9 mouse cellular contexts compared by ENCODE assay signal in the genomic region with DNA sequence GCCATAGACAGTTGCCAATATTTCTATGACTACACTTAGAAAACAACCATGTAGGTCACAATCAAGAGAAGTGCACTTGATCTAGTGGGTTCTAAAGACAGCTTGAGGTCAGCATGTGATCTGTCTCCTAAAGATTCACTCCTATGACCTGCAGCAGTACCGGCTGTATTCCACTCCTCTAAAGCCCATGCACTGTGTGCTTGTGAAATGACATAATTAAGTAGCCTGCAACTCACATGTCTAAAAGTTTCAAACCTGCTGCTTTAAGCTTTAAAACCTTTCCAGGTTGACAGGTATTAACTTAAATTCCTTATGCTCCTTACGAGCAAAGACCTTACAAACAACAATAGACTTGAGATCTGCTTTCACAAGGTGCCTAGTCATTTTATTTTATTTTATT. TPM values are rescaled to one million over a fixed set of nuclear protein-coding genes. Genes with fewer than 3 reads are reported as not detected.
DNase-seq lines count a peak whose midpoint lies in the region; ATAC-seq and TF ChIP-seq lines count a peak whose summit lies in the region.
"Had no signal": no experiment of that assay in that cellular context is flagged by ENCODE, and none has a peak within 500 bp of the region (broad histone marks: within the 10 kb centered on the region; RNA-seq: fewer than 3 reads in every experiment).

No protein-coding gene starts in this region.

- H3K9me3 ChIP-seq in lung, postnatal 0 days (ENCODE audit: low read length): no peaks in the 10 kb centered on the region
- no peaks in the 10 kb centered on the region for H3K9me3 ChIP-seq in limb, embryonic 15.5 days
- no peaks in the 10 kb centered on the region for H3K9me3 ChIP-seq in stomach, postnatal 0 days (ENCODE audit: control insufficient read depth, low read length)

- no peak for TF ChIP-seq POLR2A in cerebellum, adult 2 months (IDR thresholded peaks at IDR 0.05; ENCODE audit: borderline replicate concordance, insufficient read depth, low read length)

- no peak for TF ChIP-seq CTCF in cerebellum, adult 2 months (IDR thresholded peaks at IDR 0.05; ENCODE audit: borderline replicate concordance, insufficient read depth, low read depth, low read length)
- no peak for TF ChIP-seq CTCF in lung, postnatal 0 days (IDR thresholded peaks at IDR 0.05)
- TF ChIP-seq CTCF in stomach, postnatal 0 days (IDR thresholded peaks at IDR 0.05; ENCODE audit: low read depth): no peak

- H3K9ac ChIP-seq in lung, postnatal 0 days (replicated peaks; ENCODE audit: low read depth): no peak overlapping the region
- no peak overlapping the region for H3K9ac ChIP-seq in limb, embryonic 15.5 days
- H3K9ac ChIP-seq in stomach, postnatal 0 days (ENCODE audit: low read length): no peak overlapping the region

- peak in 1 of 2 experiments; percentile 21 for DNase-seq in cerebellum, adult 2 months
- DNase-seq in cerebellum, postnatal 4 days (ENCODE audit: low spot score in 2 of 2): no peak
- DNase-seq in lung, postnatal 0 days (ENCODE audit: low spot score): peak; percentile 5
- no peak for DNase-seq in lung, postnatal 4 days
- DNase-seq in stomach, postnatal 0 days (ENCODE audit: low spot score): no peak
- DNase-seq in cerebellum, adult 8-10 months: no peak
- DNase-seq in cerebellum, postnatal 36 days: no peak
- DNase-seq: adrenal gland, postnatal 10 days had no signal

- H3K4me3 ChIP-seq in cerebellum, adult 2 months (replicated peaks; ENCODE audit: insufficient read depth, low read depth, low read length): peak overlapping the region; percentile 68
- H3K4me3 ChIP-seq in lung, postnatal 0 days (ENCODE audit: low read depth, low read length): peak overlapping the region; percentile 68; the same call in 1 of the 2 replicates
- H3K4me3 ChIP-seq in limb, embryonic 15.5 days: no peak overlapping the region
- H3K4me3 ChIP-seq in stomach, postnatal 0 days (ENCODE audit: low read depth, low read length): peak overlapping the region; percentile 71; the same call in 1 of the 2 replicates

- 45% methylated on average over 2 of the region's 2 CpGs for WGBS in cerebellum, adult 2 months
- 49% methylated on average over 2 of the region's 2 CpGs for WGBS in lung, postnatal 0 days
- WGBS in limb, embryonic 15.5 days: 54% methylated on average over 2 of the region's 2 CpGs
- 43% methylated on average over 2 of the region's 2 CpGs for WGBS in stomach, postnatal 0 days

- no peaks in the 10 kb centered on the region for H3K36me3 ChIP-seq in lung, postnatal 0 days (ENCODE audit: insufficient read depth, low read length)
- no peaks in the 10 kb centered on the region for H3K36me3 ChIP-seq in limb, embryonic 15.5 days
- no peaks in the 10 kb centered on the region for H3K36me3 ChIP-seq in stomach, postnatal 0 days (ENCODE audit: control insufficient read depth, insufficient read depth, low read length)

- H3K27me3 ChIP-seq in cerebellum, adult 2 months (ENCODE audit: control insufficient read depth, insufficient read depth, low read length): no peaks in the 10 kb centered on the region
- no peaks in the 10 kb centered on the region for H3K27me3 ChIP-seq in lung, postnatal 0 days (replicated peaks; ENCODE audit: insufficient read depth, low read length)
- H3K27me3 ChIP-seq in limb, embryonic 15.5 days: no peaks in the 10 kb centered on the region
- H3K27me3 ChIP-seq in stomach, postnatal 0 days (ENCODE audit: control insufficient read depth, insufficient read depth, low read length): no peaks in the 10 kb centered on the region

- H3K4me2 ChIP-seq in lung, postnatal 0 days (replicated peaks; ENCODE audit: low read depth, low read length): peak overlapping the region; percentile 65; the same call in 1 of the 2 replicates
- H3K4me2 ChIP-seq in limb, embryonic 15.5 days: 0 out of 2 replicates have a peak overlapping the region, but pooled peaks have one; percentile 69
- peak overlapping the region; percentile 64; the same call in 1 of the 2 replicates for H3K4me2 ChIP-seq in stomach, postnatal 0 days (replicated peaks; ENCODE audit: low read depth)

- ATAC-seq in lung, postnatal 0 days: no peak
- no peak for ATAC-seq in limb, embryonic 15.5 days (ENCODE audit: insufficient number of reproducible peaks, low FRiP score, low TSS enrichment, low read depth)
- ATAC-seq in stomach, postnatal 0 days (ENCODE audit: low FRiP score, low TSS enrichment): no peak

- no peak overlapping the region for H3K27ac ChIP-seq in cerebellum, adult 2 months (ENCODE audit: insufficient read depth, low read length)
- no peak overlapping the region for H3K27ac ChIP-seq in lung, postnatal 0 days (ENCODE audit: low read length)
- H3K27ac ChIP-seq in limb, embryonic 15.5 days: no peak overlapping the region
- H3K27ac ChIP-seq in stomach, postnatal 0 days (replicated peaks): no peak overlapping the region

- peaks cover 7% of the 10 kb centered on the region; the same call in 1 of the 2 replicates for H3K4me1 ChIP-seq in cerebellum, adult 2 months (ENCODE audit: control insufficient read depth, insufficient read depth, low read length)
- peaks cover 6% of the 10 kb centered on the region for H3K4me1 ChIP-seq in lung, postnatal 0 days (ENCODE audit: insufficient read depth, low read depth, low read length)
- peaks cover 14% of the 10 kb centered on the region for H3K4me1 ChIP-seq in limb, embryonic 15.5 days
- peaks cover 5% of the 10 kb centered on the region for H3K4me1 ChIP-seq in stomach, postnatal 0 days (replicated peaks; ENCODE audit: control insufficient read depth, insufficient read depth)

- no peak for TF ChIP-seq EP300 in lung, postnatal 0 days (IDR thresholded peaks at IDR 0.05)
- no peak for TF ChIP-seq EP300 in stomach, postnatal 0 days (optimal IDR thresholded peaks at IDR 0.05)

RNA-seq across cellular contexts. Expression of a gene that starts 0.9 kb away (rescaled TPM):
- 50.6 and 52.9 TPM in 2 replicates for polyA plus RNA-seq in cerebellum, adult 2 months (2012; rRNA removed)
- polyA plus RNA-seq in lung, postnatal 0 days (2015; fragmentation: Nextera tagmentation; extraction: Ambion mirVana): 134 and 155 TPM in 2 replicates
- polyA plus RNA-seq in limb, embryonic 15.5 days (2015; fragmentation: Nextera tagmentation; extraction: Ambion mirVana): 237 and 244 TPM in 2 replicates
- polyA plus RNA-seq in stomach, postnatal 0 days (2015; fragmentation: Nextera tagmentation; extraction: Ambion mirVana): 163 and 168 TPM in 2 replicates

RNA-seq across cellular contexts. Expression of a gene that starts 38.5 kb away (rescaled TPM):
- 27.4 and 28.6 TPM in 2 replicates for polyA plus RNA-seq in cerebellum, adult 2 months (2012; rRNA removed)
- polyA plus RNA-seq in lung, postnatal 0 days (2015; fragmentation: Nextera tagmentation; extraction: Ambion mirVana): 80.8 and 82.5 TPM in 2 replicates
- 69.2 and 69.4 TPM in 2 replicates for polyA plus RNA-seq in limb, embryonic 15.5 days (2015; fragmentation: Nextera tagmentation; extraction: Ambion mirVana)
- polyA plus RNA-seq in stomach, postnatal 0 days (2015; fragmentation: Nextera tagmentation; extraction: Ambion mirVana): 63.9 and 66.0 TPM in 2 replicates
